Mouse (Mus musculus): ENCODE data around the gene Crip1. TPM values are rescaled to one million over a fixed set of nuclear protein-coding genes. Genes with fewer than 3 reads are reported as not detected.

Crip1 gene
- polyA plus RNA-seq, 1 experiment from 2014 or later, result 1,744 TPM

DNA sequence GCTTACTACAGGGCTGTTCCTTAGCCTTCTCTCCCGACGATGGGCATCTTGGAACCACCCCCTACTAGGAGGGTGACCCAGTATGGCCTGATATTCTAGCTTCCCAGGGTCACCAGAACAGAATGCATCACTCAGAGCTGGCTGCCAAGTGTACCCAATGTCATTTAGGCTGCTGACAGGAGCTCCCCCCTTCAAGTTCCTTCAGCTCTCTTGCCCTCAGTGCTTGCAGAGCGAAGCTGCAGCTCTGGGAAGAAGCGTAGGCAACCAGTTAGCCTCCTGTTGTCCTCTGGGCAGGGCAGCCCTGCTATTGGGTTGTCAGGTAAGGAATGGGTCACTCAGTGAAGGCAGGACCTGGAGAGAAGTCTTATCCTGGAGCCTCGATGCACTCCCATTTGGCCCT lies 38.8 kb downstream of the Crip1 start:
- 58% methylated on average over 5 of the region's 5 CpGs for WGBS

DNA sequence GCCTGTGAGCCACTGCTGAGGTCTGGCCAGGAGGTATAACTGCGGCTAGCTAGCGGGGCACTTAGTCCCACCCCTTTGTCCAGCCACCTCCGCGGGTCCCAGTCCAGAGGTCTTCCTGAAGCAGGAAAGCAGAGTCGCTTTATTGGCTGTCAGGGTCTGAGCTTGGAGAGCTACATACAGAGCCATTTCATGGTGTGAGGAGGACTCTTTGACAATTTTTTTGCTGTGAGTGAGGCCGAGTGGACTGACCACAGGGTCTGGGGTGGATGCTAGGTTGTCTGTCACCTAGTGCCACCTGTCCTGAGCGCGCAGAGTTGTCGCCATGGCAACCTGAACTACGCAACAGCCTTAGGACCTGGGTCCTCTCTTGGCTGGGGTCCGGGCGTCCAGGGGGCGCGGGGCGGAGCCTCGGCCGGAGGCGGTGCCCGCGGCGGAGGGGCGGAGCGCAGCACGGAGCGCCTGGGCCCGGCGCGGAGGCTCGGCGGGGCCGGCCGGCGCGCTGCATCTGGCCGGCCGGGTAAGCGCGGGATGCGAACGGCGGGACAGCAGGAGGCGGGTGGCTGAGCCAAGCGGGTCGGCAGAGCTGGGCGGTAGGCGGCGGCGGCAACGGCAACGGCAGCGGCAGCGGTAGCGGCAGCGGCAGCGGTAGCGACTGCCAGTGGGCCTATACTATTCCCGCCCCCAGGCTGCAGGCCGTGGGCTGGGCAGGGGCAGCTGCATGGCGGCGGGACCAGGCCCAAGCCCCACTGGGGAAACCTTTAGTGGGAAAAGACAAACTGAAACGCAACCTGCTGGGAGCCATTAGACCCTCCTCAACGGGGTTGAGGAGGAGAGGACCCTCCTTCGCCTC lies 39.6 kb downstream of the Crip1 start, which contains the start of gene Tmem121:
TSS of gene Tmem121 (plus strand) at position 489 of the 850 bp plus-strand sequence.
- ATAC-seq (peak; percentile 20; the same call in 1 of the 2 replicates), DNase-seq (ENCODE audit: low spot score) (no peak)
- Histone ChIP-seq H3K9ac (replicated peaks; ENCODE audit: low read depth) (no peak within 1 kb of the TSS), H3K4me2 (replicated peaks; ENCODE audit: low read depth, low read length) (peak within 1 kb of the TSS; percentile 70), H3K27me3 (replicated peaks; ENCODE audit: insufficient read depth, low read length) (peaks cover 10% of the 10 kb centered on the region; the same call in 1 of the 2 replicates), H3K36me3 (ENCODE audit: insufficient read depth, low read length) (no peaks in the 10 kb centered on the region), H3K27ac (ENCODE audit: low read length) (no peak within 1 kb of the TSS), H3K4me3 (ENCODE audit: low read depth, low read length) (peak within 1 kb of the TSS; percentile 43), H3K9me3 (ENCODE audit: low read length) (no peaks in the 10 kb centered on the region), H3K4me1 (ENCODE audit: insufficient read depth, low read depth, low read length) (peaks cover 8% of the 10 kb centered on the region; the same call in 1 of the 2 replicates)
- TF ChIP-seq EP300 (IDR thresholded peaks at IDR 0.05) (no peak), CTCF (IDR thresholded peaks at IDR 0.05) (no peak)
- WGBS, result 3% methylated on average over 60 of the region's 63 CpGs

More for the DNA sequence above, 38.8 kb downstream of the Crip1 start:
- no peaks in the 10 kb centered on the region for H3K9me3 ChIP-seq (ENCODE audit: low read length)
- ATAC-seq, result no peak
- no peak overlapping the region for H3K4me3 ChIP-seq (ENCODE audit: low read depth, low read length)
- DNase-seq (ENCODE audit: low spot score), result no peak
- H3K36me3 ChIP-seq (ENCODE audit: insufficient read depth, low read length), result no peaks in the 10 kb centered on the region
- H3K9ac ChIP-seq (replicated peaks; ENCODE audit: low read depth), result no peak overlapping the region
- peaks cover 10% of the 10 kb centered on the region; the same call in 1 of the 2 replicates for H3K27me3 ChIP-seq (replicated peaks; ENCODE audit: insufficient read depth, low read length)
- TF ChIP-seq EP300 (IDR thresholded peaks at IDR 0.05), result no peak
- H3K4me2 ChIP-seq (replicated peaks; ENCODE audit: low read depth, low read length), result no peak overlapping the region
- no peak overlapping the region for H3K27ac ChIP-seq (ENCODE audit: low read length)
- H3K4me1 ChIP-seq (ENCODE audit: insufficient read depth, low read depth, low read length), result peaks cover 8% of the 10 kb centered on the region; the same call in 1 of the 2 replicates

DNA sequence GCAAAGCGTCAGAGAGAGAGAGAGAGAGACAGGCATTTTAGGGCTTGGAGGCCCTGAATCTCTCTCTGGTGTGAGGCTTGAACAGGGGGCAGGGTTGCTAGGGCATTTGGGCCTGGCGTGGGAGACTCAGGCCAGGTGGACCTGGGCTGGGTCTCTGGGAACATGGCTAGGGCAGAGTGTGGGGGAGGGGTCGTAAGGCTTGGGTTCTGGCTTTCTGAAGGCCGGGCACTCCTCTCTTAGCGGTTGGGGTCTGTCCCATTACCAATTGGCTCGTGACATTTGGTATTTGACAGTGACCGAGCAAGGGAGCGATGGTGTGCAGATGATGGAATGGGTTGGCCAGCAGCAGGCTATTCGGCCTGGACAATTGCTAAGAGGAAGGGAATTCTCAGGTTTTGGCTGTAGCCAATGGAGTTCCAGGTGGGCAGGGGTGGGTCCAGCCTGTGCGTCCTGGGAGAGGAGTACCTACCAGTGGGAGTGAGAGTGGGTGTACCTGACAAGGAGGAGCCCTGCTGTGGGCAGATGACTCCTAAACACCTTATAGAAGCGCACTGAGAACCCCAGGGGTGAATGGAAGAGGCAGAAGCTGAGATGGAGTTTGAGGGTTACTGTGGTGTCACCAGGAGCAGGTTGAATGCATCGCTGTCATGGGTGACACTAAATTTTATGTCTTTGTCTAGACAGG lies 40.4 kb downstream of the Crip1 start:
- no peak for ATAC-seq

DNA sequence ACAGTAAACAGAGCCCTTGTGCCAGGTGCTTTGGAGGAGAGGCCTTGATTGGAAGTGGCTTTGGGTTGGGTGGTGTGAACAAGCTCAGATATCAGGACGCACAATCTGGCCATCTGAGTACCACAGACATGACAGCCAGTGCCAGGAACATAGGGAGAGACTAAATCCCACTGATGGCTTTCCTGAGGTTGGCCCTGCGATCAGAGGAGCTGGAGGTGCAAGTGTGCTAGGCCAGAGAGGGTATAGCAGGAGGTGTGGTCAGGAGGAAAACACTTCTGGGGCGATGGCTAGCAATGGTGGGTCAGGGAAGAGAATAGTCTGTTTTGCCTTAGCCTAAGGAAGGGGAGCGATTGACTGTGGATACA lies 40.9 kb downstream of the Crip1 start:
- H3K9ac ChIP-seq (replicated peaks; ENCODE audit: low read depth), result no peak overlapping the region
- H3K4me2 ChIP-seq (replicated peaks; ENCODE audit: low read depth, low read length), result no peak overlapping the region
- H3K27me3 ChIP-seq (replicated peaks; ENCODE audit: insufficient read depth, low read length), result peaks cover 10% of the 10 kb centered on the region; the same call in 1 of the 2 replicates
- no peak for TF ChIP-seq EP300 (IDR thresholded peaks at IDR 0.05)
- no peak for TF ChIP-seq CTCF (IDR thresholded peaks at IDR 0.05)
- ATAC-seq (no peak), DNase-seq (ENCODE audit: low spot score) (no peak)
- 58% methylated on average over 4 of the region's 4 CpGs for WGBS
- no peaks in the 10 kb centered on the region for H3K36me3 ChIP-seq (ENCODE audit: insufficient read depth, low read length)
- H3K9me3 ChIP-seq (ENCODE audit: low read length), result no peaks in the 10 kb centered on the region
- H3K4me1 ChIP-seq (ENCODE audit: insufficient read depth, low read depth, low read length), result peaks cover 8% of the 10 kb centered on the region; the same call in 1 of the 2 replicates
- no peak overlapping the region for H3K27ac ChIP-seq (ENCODE audit: low read length)
- H3K4me3 ChIP-seq (ENCODE audit: low read depth, low read length), result no peak overlapping the region

More for the DNA sequence above, 40.4 kb downstream of the Crip1 start:
- H3K9ac ChIP-seq (replicated peaks; ENCODE audit: low read depth), result no peak overlapping the region
- no peaks in the 10 kb centered on the region for H3K9me3 ChIP-seq (ENCODE audit: low read length)
- DNase-seq (ENCODE audit: low spot score), result no peak
- TF ChIP-seq EP300 (IDR thresholded peaks at IDR 0.05) (no peak), CTCF (IDR thresholded peaks at IDR 0.05) (no peak)
- H3K27ac ChIP-seq (ENCODE audit: low read length), result no peak overlapping the region
- H3K4me3 ChIP-seq (ENCODE audit: low read depth, low read length), result peak overlapping the region; percentile 43
- no peaks in the 10 kb centered on the region for H3K36me3 ChIP-seq (ENCODE audit: insufficient read depth, low read length)
- H3K4me2 ChIP-seq (replicated peaks; ENCODE audit: low read depth, low read length), result peak overlapping the region; percentile 70
- H3K4me1 ChIP-seq (ENCODE audit: insufficient read depth, low read depth, low read length), result peaks cover 8% of the 10 kb centered on the region; the same call in 1 of the 2 replicates
- WGBS, result 53% methylated on average over 12 of the region's 12 CpGs
- peaks cover 10% of the 10 kb centered on the region; the same call in 1 of the 2 replicates for H3K27me3 ChIP-seq (replicated peaks; ENCODE audit: insufficient read depth, low read length)

DNA sequence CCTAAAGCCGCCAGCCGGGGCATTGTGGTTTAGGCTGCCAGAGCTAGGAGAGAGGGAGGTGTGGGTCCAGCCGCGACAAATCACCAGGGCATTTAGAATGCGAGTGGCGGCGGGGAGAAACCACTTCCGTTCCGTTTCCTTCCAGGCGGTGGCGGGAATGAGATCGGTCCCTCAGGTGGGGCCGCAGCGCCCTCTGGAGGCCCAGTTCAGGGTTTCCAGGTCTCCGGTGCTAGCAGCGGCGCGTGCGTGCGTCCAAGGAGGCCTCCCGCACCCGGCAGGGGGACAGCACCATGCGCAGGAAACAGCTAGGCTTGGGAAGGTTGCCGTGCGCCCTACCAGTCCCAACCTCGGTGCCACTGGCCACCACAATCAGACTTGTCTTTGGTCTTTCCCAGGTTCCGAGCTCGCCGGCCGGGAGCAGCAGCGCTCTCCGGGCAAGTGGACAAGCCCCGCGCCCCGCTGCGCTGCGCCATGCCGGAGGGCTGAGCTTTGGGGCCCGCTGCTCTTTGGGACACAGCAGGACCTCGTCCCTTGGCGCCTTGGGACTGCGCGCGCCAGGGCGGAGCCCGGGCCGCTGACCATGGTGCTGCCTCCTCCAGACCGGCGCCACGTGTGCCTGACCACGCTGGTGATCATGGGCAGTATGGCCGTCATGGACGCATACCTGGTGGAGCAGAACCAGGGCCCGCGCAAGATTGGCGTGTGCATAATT lies 41.6 kb downstream of the Crip1 start:
- ATAC-seq (peak; percentile 83), DNase-seq (ENCODE audit: low spot score) (peak; percentile 74)
- Histone ChIP-seq H3K27me3 (replicated peaks; ENCODE audit: insufficient read depth, low read length) (peaks cover 10% of the 10 kb centered on the region; the same call in 1 of the 2 replicates), H3K36me3 (ENCODE audit: insufficient read depth, low read length) (no peaks in the 10 kb centered on the region), H3K4me3 (ENCODE audit: low read depth, low read length) (peak overlapping the region; percentile 10; the same call in 1 of the 2 replicates), H3K9ac (replicated peaks; ENCODE audit: low read depth) (no peak overlapping the region), H3K27ac (ENCODE audit: low read length) (no peak overlapping the region), H3K4me1 (ENCODE audit: insufficient read depth, low read depth, low read length) (peaks cover 8% of the 10 kb centered on the region; the same call in 1 of the 2 replicates), H3K4me2 (replicated peaks; ENCODE audit: low read depth, low read length) (peak overlapping the region; percentile 49), H3K9me3 (ENCODE audit: low read length) (no peaks in the 10 kb centered on the region)
- no peak for TF ChIP-seq EP300 (IDR thresholded peaks at IDR 0.05)
- TF ChIP-seq CTCF (IDR thresholded peaks at IDR 0.05), result peak; percentile 78
- WGBS, result 3% methylated on average over 47 of the region's 56 CpGs

All from lung, postnatal 0 days (tissue).